Mouse (Mus musculus) macrophage (primary cell): ENCODE results near the gene Vstm5. TPM values are rescaled to one million over a fixed set of nuclear protein-coding genes. Genes with fewer than 3 reads are reported as not detected.

Experiments used
- polyA plus RNA-seq: library from polyadenylated mRNA; stranded (reverse); fragments of 250-400 nt; gene quantifications from 3 replicates; pipeline ENCODE4 v1.2.4, GENCODE M21; 2018; ENCODE audit warnings: inconsistent platforms

Vstm5 gene
- polyA plus RNA-seq, 1 experiment from 2014 or later = not detected

Other genes with a start within 250 kb of the Vstm5 start
- gene Panx1, start 193.6 kb upstream of the Vstm5 start, polyA plus RNA-seq = 16.0 to 28.2 TPM (median 27.1 TPM) in 3 replicates
- gene Hephl1, start 126.9 kb upstream of the Vstm5 start, polyA plus RNA-seq = not detected in 3 replicates
- 19.5 to 27.1 TPM (median 22.9 TPM) in 3 replicates for gene Med17, start 40.9 kb downstream of the Vstm5 start, polyA plus RNA-seq
- gene Taf1d, start 67.2 kb downstream of the Vstm5 start, polyA plus RNA-seq = 35.7 to 117 TPM (median 46.4 TPM) in 3 replicates
- 30.8 to 111 TPM (median 39.1 TPM) in 3 replicates for gene 4931406C07Rik, start 67.4 kb downstream of the Vstm5 start, polyA plus RNA-seq
- gene Cep295, start 118.7 kb downstream of the Vstm5 start, polyA plus RNA-seq = 9.1 to 9.7 TPM (median 9.3 TPM) in 3 replicates